Mouse (Mus musculus) neutrophil, adult 59 days (primary cell): ENCODE data around the gene Vps26b. TPM values are rescaled to one million over a fixed set of nuclear protein-coding genes. Genes with fewer than 3 reads are reported as not detected.

Source experiments
- total RNA-seq, 2 experiments: library from RNA; stranded (reverse); gene quantifications; 1 replicate in 1 of 2; 2 replicates in 1 of 2; pipeline ENCODE4 v1.2.4; 2023

The Vps26b gene
- total RNA-seq = 10 to 100 TPM; 55.1 to 58.4 TPM

DNA sequence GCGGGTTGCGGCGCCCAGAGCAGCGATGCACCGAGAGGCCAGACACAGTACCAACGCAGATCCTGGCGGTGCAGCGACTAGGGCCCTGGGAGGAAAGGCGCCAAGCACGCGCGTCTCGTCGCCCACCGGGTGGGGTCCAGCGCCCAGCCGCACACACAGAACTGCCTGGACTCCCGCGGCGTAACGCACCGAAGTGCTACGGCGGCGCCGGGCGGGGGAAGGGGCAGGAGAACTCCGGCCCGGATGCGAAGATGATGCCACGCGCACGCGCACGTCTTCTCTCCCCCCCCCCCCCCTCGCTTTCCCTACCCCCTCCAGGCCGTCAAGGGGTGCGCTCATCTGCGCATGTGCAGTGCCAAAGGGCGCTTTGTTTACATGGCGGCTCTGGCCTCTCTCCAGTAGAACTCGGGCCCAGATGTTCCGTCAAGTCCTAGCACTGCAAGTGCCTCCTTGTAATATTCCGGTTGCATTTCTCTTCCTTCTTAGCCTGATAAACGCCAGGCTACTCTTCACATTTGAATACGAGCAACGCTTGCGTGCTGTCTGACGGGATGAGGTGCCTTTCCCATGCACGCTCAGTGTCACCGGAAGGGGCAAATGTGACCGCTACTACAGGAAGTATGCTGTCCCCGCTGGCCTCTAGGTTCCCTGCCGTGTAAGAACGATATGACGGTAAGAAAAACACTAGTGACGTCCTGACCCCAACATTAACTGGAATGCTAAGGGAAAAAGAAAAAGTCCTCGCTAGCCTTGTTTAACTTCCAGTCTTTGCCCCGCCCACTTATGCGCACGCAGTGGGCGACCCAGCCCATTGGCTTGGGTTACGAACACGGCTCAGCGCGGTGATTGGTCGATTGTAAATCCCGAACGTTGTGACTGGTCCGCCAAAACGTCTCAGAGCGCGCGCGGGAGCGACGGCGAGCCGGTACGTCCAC, at the start of gene Vps26b, which contains the start of gene Ncapd3:
Gene Vps26b (minus strand): TSS at position 238 of the 935 bp plus-strand sequence.
Gene Ncapd3 (plus strand): TSS at position 348 of the 935 bp plus-strand sequence.

DNA sequence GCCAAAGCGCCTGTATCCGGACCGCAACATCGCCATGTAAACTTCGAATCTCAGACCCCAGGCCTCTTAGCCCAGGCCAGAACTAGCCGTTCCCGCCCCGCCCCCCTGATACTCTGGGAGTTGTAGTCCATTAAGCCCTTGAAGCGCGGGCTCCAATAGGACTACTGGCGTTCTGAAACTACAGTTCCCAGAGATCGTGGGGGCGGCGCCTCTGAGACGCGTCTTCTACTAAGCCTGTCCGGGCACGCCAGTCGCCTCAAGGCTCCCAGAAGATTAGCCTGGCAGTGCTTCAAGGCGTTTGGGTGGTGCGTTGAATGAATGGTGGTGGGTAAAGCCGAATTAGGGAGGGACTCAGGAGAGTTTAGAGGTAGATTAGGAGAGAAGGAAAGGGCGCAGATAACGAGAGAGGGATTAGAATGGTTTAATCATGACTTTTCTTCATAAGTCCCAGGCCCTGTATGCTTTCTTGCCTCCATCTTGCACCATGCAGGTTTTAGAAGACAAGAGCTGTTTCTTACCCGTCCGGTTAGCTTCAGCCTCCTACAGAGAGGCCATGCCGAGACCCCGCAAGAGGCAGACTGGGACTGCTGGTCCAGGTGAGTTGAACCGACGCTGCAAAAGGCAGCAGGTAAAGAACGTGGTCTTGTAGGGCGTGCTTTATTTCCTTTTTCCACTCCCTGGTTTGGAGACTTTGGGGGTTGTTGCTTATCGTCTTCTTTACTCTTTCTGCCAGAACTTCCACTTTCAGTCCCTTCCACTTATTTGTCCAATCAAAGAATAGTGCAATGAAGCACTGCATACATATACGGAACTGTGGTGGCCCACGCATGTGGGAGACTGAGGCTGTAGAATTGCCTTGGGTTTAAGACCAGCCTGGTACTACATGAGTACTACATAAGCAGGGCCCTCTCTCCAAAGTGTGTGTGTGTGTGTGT, 30.1 kb downstream of the Vps26b start, which contains the start of the genes Acad8 and Thyn1:
Gene Acad8 (minus strand): TSS at position 106 of the 935 bp plus-strand sequence.
Gene Thyn1 (plus strand): TSS at position 250 of the 935 bp plus-strand sequence.

Other genes starting within 250 kb of the Vps26b start
- gene Glb1l2, start 223.6 kb downstream of the Vps26b start, total RNA-seq = not detected
- gene Glb1l3, start 169.2 kb downstream of the Vps26b start, total RNA-seq = not detected
- not detected for gene Gm1110, start 107.0 kb downstream of the Vps26b start, total RNA-seq
- 10 to 100 TPM; 26.5 to 31.4 TPM for gene Acad8, start 30.5 kb downstream of the Vps26b start, total RNA-seq
- gene Thyn1, start 30.4 kb downstream of the Vps26b start, total RNA-seq = 10 to 100 TPM; 13.2 to 14.5 TPM
- gene Ncapd3, start 110 bp upstream of the Vps26b start, total RNA-seq = 10 to 100 TPM; 37.1 to 37.6 TPM
- under 1 TPM in 1 of 2 experiments, not detected in 1; 0.20 TPM for gene Jam3, start 125.4 kb upstream of the Vps26b start, total RNA-seq